Mouse (Mus musculus): ENCODE results near the gene Dusp12. TPM values are rescaled to one million over a fixed set of nuclear protein-coding genes. Genes with fewer than 3 reads are reported as not detected.

Dusp12 gene
- polyA plus RNA-seq, 1 experiment: 45.9 TPM

- Histone ChIP-seq H3K4me1 (ENCODE audit: control insufficient read depth, insufficient read depth, low read length) (no peaks in the 10 kb centered on the region), H3K4me3 (ENCODE audit: low read depth, low read length) (no peak within 1 kb of the TSS), H3K36me3 (ENCODE audit: control insufficient read depth, insufficient read depth, low read length, poor library complexity, severe bottlenecking) (no peaks in the 10 kb centered on the region), H3K9me3 (replicated peaks; ENCODE audit: control insufficient read depth, insufficient read depth, low read length, poor library complexity, severe bottlenecking) (no peaks in the 10 kb centered on the region), H3K27me3 (ENCODE audit: control insufficient read depth, insufficient read depth, low read length, poor library complexity, severe bottlenecking) (no peaks in the 10 kb centered on the region), H3K9ac (ENCODE audit: low read depth, poor library complexity, severe bottlenecking) (no peak within 1 kb of the TSS), H3K27ac (ENCODE audit: insufficient read depth, low read length) (no peak within 1 kb of the TSS)
- TF ChIP-seq POLR2A (IDR thresholded peaks at IDR 0.05; ENCODE audit: insufficient read depth, low read length): no peak
- TF ChIP-seq CTCF (IDR thresholded peaks at IDR 0.05; ENCODE audit: low read depth, low read length): no peak
- no peak for TF ChIP-seq EP300 (IDR thresholded peaks at IDR 0.05; ENCODE audit: insufficient read depth, low read depth, low read length)
Observed at GRCm38 (mm10) chr1:170912891-170913615, 27.7 kb upstream of the Dusp12 start, which contains the start of gene Fcrlb. Gene Fcrlb (minus strand): TSS chr1:170912941.

GRCm38 (mm10) chr1:170911907-170912660 lies 26.7 kb upstream of the Dusp12 start:
- Histone ChIP-seq H3K4me1 (ENCODE audit: control insufficient read depth, insufficient read depth, low read length) (no peaks in the 10 kb centered on the region), H3K4me3 (ENCODE audit: low read depth, low read length) (no peak overlapping the region)

GRCm38 (mm10) chr1:170908341-170908740 lies 23.0 kb upstream of the Dusp12 start:
- TF ChIP-seq EP300 (IDR thresholded peaks at IDR 0.05; ENCODE audit: insufficient read depth, low read depth, low read length) (no peak), CTCF (IDR thresholded peaks at IDR 0.05; ENCODE audit: low read depth, low read length) (no peak), POLR2A (IDR thresholded peaks at IDR 0.05; ENCODE audit: insufficient read depth, low read length) (no peak)
- Histone ChIP-seq H3K27ac (ENCODE audit: insufficient read depth, low read length) (no peak overlapping the region), H3K4me1 (ENCODE audit: control insufficient read depth, insufficient read depth, low read length) (no peaks in the 10 kb centered on the region), H3K9me3 (replicated peaks; ENCODE audit: control insufficient read depth, insufficient read depth, low read length, poor library complexity, severe bottlenecking) (no peaks in the 10 kb centered on the region), H3K4me3 (ENCODE audit: low read depth, low read length) (peak overlapping the region; percentile 48), H3K36me3 (ENCODE audit: control insufficient read depth, insufficient read depth, low read length, poor library complexity, severe bottlenecking) (no peaks in the 10 kb centered on the region), H3K27me3 (ENCODE audit: control insufficient read depth, insufficient read depth, low read length, poor library complexity, severe bottlenecking) (no peaks in the 10 kb centered on the region), H3K9ac (ENCODE audit: low read depth, poor library complexity, severe bottlenecking) (no peak overlapping the region)

More at GRCm38 (mm10) chr1:170911907-170912660, 26.7 kb upstream of the Dusp12 start:
- Histone ChIP-seq H3K27me3 (ENCODE audit: control insufficient read depth, insufficient read depth, low read length, poor library complexity, severe bottlenecking) (no peaks in the 10 kb centered on the region), H3K9me3 (replicated peaks; ENCODE audit: control insufficient read depth, insufficient read depth, low read length, poor library complexity, severe bottlenecking) (no peaks in the 10 kb centered on the region), H3K9ac (ENCODE audit: low read depth, poor library complexity, severe bottlenecking) (no peak overlapping the region), H3K36me3 (ENCODE audit: control insufficient read depth, insufficient read depth, low read length, poor library complexity, severe bottlenecking) (no peaks in the 10 kb centered on the region), H3K27ac (ENCODE audit: insufficient read depth, low read length) (no peak overlapping the region)
- TF ChIP-seq POLR2A (IDR thresholded peaks at IDR 0.05; ENCODE audit: insufficient read depth, low read length) (no peak), EP300 (IDR thresholded peaks at IDR 0.05; ENCODE audit: insufficient read depth, low read depth, low read length) (no peak), CTCF (IDR thresholded peaks at IDR 0.05; ENCODE audit: low read depth, low read length) (no peak)

- no peak overlapping the region for H3K27ac ChIP-seq (ENCODE audit: insufficient read depth, low read length)
- H3K9me3 ChIP-seq (replicated peaks; ENCODE audit: control insufficient read depth, insufficient read depth, low read length, poor library complexity, severe bottlenecking): no peaks in the 10 kb centered on the region
- TF ChIP-seq CTCF (IDR thresholded peaks at IDR 0.05; ENCODE audit: low read depth, low read length) (no peak), POLR2A (IDR thresholded peaks at IDR 0.05; ENCODE audit: insufficient read depth, low read length) (no peak), EP300 (IDR thresholded peaks at IDR 0.05; ENCODE audit: insufficient read depth, low read depth, low read length) (no peak)
- no peaks in the 10 kb centered on the region for H3K4me1 ChIP-seq (ENCODE audit: control insufficient read depth, insufficient read depth, low read length)
- 0 out of 2 replicates have a peak overlapping the region, but pooled peaks have one; percentile 1 for H3K9ac ChIP-seq (ENCODE audit: low read depth, poor library complexity, severe bottlenecking)
- H3K36me3 ChIP-seq (ENCODE audit: control insufficient read depth, insufficient read depth, low read length, poor library complexity, severe bottlenecking): no peaks in the 10 kb centered on the region
- no peaks in the 10 kb centered on the region for H3K27me3 ChIP-seq (ENCODE audit: control insufficient read depth, insufficient read depth, low read length, poor library complexity, severe bottlenecking)
- peak overlapping the region; percentile 48 for H3K4me3 ChIP-seq (ENCODE audit: low read depth, low read length)
Observed at GRCm38 (mm10) chr1:170907456-170908191, 22.3 kb upstream of the Dusp12 start.

GRCm38 (mm10) chr1:170907111-170907455 lies 21.7 kb upstream of the Dusp12 start:
- Histone ChIP-seq H3K9ac (ENCODE audit: low read depth, poor library complexity, severe bottlenecking) (0 out of 2 replicates have a peak overlapping the region, but pooled peaks have one; percentile 1), H3K27ac (ENCODE audit: insufficient read depth, low read length) (no peak overlapping the region), H3K4me3 (ENCODE audit: low read depth, low read length) (peak overlapping the region; percentile 48; the same call in 1 of the 2 replicates), H3K4me1 (ENCODE audit: control insufficient read depth, insufficient read depth, low read length) (no peaks in the 10 kb centered on the region), H3K9me3 (replicated peaks; ENCODE audit: control insufficient read depth, insufficient read depth, low read length, poor library complexity, severe bottlenecking) (no peaks in the 10 kb centered on the region), H3K27me3 (ENCODE audit: control insufficient read depth, insufficient read depth, low read length, poor library complexity, severe bottlenecking) (no peaks in the 10 kb centered on the region), H3K36me3 (ENCODE audit: control insufficient read depth, insufficient read depth, low read length, poor library complexity, severe bottlenecking) (no peaks in the 10 kb centered on the region)
- no peak for TF ChIP-seq POLR2A (IDR thresholded peaks at IDR 0.05; ENCODE audit: insufficient read depth, low read length)
- TF ChIP-seq EP300 (IDR thresholded peaks at IDR 0.05; ENCODE audit: insufficient read depth, low read depth, low read length): no peak
- TF ChIP-seq CTCF (IDR thresholded peaks at IDR 0.05; ENCODE audit: low read depth, low read length): no peak
